Mouse (Mus musculus): ENCODE results near the gene Cldn4. TPM values are rescaled to one million over a fixed set of nuclear protein-coding genes. Genes with fewer than 3 reads are reported as not detected.
"Not testable (repeated sequence)": the region's sequence is repeated elsewhere in the genome, so short reads cannot be mapped to it uniquely, and the experiment has no call there.

The Cldn4 gene
- polyA plus RNA-seq, 2 experiments: 50.0 to 61.5 TPM

- no peaks in the 10 kb centered on the region for H3K36me3 ChIP-seq (ENCODE audit: control insufficient read depth, insufficient read depth, low read length)
- ATAC-seq (ENCODE audit: low FRiP score, low read depth) (no peak), DNase-seq (ENCODE audit: low spot score) (no peak)
- H3K4me1 ChIP-seq (ENCODE audit: control insufficient read depth, insufficient read depth, low read length): peaks cover 7% of the 10 kb centered on the region; the same call in 1 of the 2 replicates
- H3K27me3 ChIP-seq (ENCODE audit: control insufficient read depth, insufficient read depth, low read length): peaks cover 24% of the 10 kb centered on the region; the same call in 1 of the 2 replicates
- no peak for TF ChIP-seq POLR2A (IDR thresholded peaks at IDR 0.05; ENCODE audit: borderline replicate concordance, extremely low read depth, insufficient read depth, insufficient read length)
- H3K4me2 ChIP-seq (replicated peaks; ENCODE audit: low read depth, low read length, severe bottlenecking): peak overlapping the region; percentile 15; the same call in 1 of the 2 replicates
- 40% methylated on average over 16 of the region's 19 CpGs for WGBS
- peak overlapping the region; percentile 34; the same call in 1 of the 2 replicates for H3K9ac ChIP-seq (ENCODE audit: low read depth, low read length, severe bottlenecking)
- no peak overlapping the region for H3K27ac ChIP-seq (replicated peaks; ENCODE audit: low read depth, low read length)
- H3K4me3 ChIP-seq (replicated peaks; ENCODE audit: low read length): peak overlapping the region; percentile 26
- no peaks in the 10 kb centered on the region for H3K9me3 ChIP-seq (ENCODE audit: control insufficient read depth, low read length)
Measured at GRCm38 (mm10) chr5:134945266-134945959, 1.3 kb downstream of the Cldn4 start.

- peaks cover 24% of the 10 kb centered on the region; the same call in 1 of the 2 replicates for H3K27me3 ChIP-seq (ENCODE audit: control insufficient read depth, insufficient read depth, low read length)
- no peak overlapping the region for H3K4me2 ChIP-seq (replicated peaks; ENCODE audit: low read depth, low read length, severe bottlenecking)
- H3K27ac ChIP-seq (replicated peaks; ENCODE audit: low read depth, low read length): no peak overlapping the region
- ATAC-seq (ENCODE audit: low FRiP score, low read depth) (no peak), DNase-seq (ENCODE audit: low spot score) (no peak)
- no peaks in the 10 kb centered on the region for H3K9me3 ChIP-seq (ENCODE audit: control insufficient read depth, low read length)
- no peak overlapping the region for H3K9ac ChIP-seq (ENCODE audit: low read depth, low read length, severe bottlenecking)
- H3K4me1 ChIP-seq (ENCODE audit: control insufficient read depth, insufficient read depth, low read length): peaks cover 7% of the 10 kb centered on the region; the same call in 1 of the 2 replicates
- WGBS: 75% methylated on average over 5 of the region's 5 CpGs
- TF ChIP-seq POLR2A (IDR thresholded peaks at IDR 0.05; ENCODE audit: borderline replicate concordance, extremely low read depth, insufficient read depth, insufficient read length): no peak
- H3K4me3 ChIP-seq (replicated peaks; ENCODE audit: low read length): no peak overlapping the region
- no peaks in the 10 kb centered on the region for H3K36me3 ChIP-seq (ENCODE audit: control insufficient read depth, insufficient read depth, low read length)
Measured at GRCm38 (mm10) chr5:134944179-134944578, 2.6 kb downstream of the Cldn4 start.

GRCm38 (mm10) chr5:134942740-134943139 lies 4.0 kb downstream of the Cldn4 start:
- no peaks in the 10 kb centered on the region for H3K36me3 ChIP-seq (ENCODE audit: control insufficient read depth, insufficient read depth, low read length)
- no peak overlapping the region for H3K4me2 ChIP-seq (replicated peaks; ENCODE audit: low read depth, low read length, severe bottlenecking)
- 79% methylated on average over 2 of the region's 2 CpGs for WGBS
- no peak overlapping the region for H3K27ac ChIP-seq (replicated peaks; ENCODE audit: low read depth, low read length)
- H3K27me3 ChIP-seq (ENCODE audit: control insufficient read depth, insufficient read depth, low read length): peaks cover 24% of the 10 kb centered on the region; the same call in 1 of the 2 replicates
- DNase-seq (ENCODE audit: low spot score) (no peak), ATAC-seq (ENCODE audit: low FRiP score, low read depth) (no peak)
- H3K9me3 ChIP-seq (ENCODE audit: control insufficient read depth, low read length): no peaks in the 10 kb centered on the region
- no peak overlapping the region for H3K9ac ChIP-seq (ENCODE audit: low read depth, low read length, severe bottlenecking)
- peaks cover 7% of the 10 kb centered on the region; the same call in 1 of the 2 replicates for H3K4me1 ChIP-seq (ENCODE audit: control insufficient read depth, insufficient read depth, low read length)
- H3K4me3 ChIP-seq (replicated peaks; ENCODE audit: low read length): no peak overlapping the region
- TF ChIP-seq POLR2A (IDR thresholded peaks at IDR 0.05; ENCODE audit: borderline replicate concordance, extremely low read depth, insufficient read depth, insufficient read length): no peak

- ATAC-seq (ENCODE audit: low FRiP score, low read depth): no peak
- H3K9ac ChIP-seq (ENCODE audit: low read depth, low read length, severe bottlenecking): no peak overlapping the region
Measured at GRCm38 (mm10) chr5:134941472-134942209, 5.1 kb downstream of the Cldn4 start.

GRCm38 (mm10) chr5:134939554-134939953 lies 7.2 kb downstream of the Cldn4 start:
- not testable (repeated sequence) for H3K4me1 ChIP-seq (ENCODE audit: control insufficient read depth, insufficient read depth, low read length); H3K27ac ChIP-seq (replicated peaks; ENCODE audit: low read depth, low read length); H3K27me3 ChIP-seq (ENCODE audit: control insufficient read depth, insufficient read depth, low read length); H3K9me3 ChIP-seq (ENCODE audit: control insufficient read depth, low read length); H3K9ac ChIP-seq (ENCODE audit: low read depth, low read length, severe bottlenecking); H3K36me3 ChIP-seq (ENCODE audit: control insufficient read depth, insufficient read depth, low read length); DNase-seq (ENCODE audit: low spot score); ATAC-seq (ENCODE audit: low FRiP score, low read depth); H3K4me2 ChIP-seq (replicated peaks; ENCODE audit: low read depth, low read length, severe bottlenecking); H3K4me3 ChIP-seq (replicated peaks; ENCODE audit: low read length)
- 86% methylated on average over 2 of the region's 7 CpGs for WGBS

More at GRCm38 (mm10) chr5:134941472-134942209, 5.1 kb downstream of the Cldn4 start:
- TF ChIP-seq POLR2A (IDR thresholded peaks at IDR 0.05; ENCODE audit: borderline replicate concordance, extremely low read depth, insufficient read depth, insufficient read length): no peak
- peaks cover 16% of the 10 kb centered on the region; the same call in 1 of the 2 replicates for H3K27me3 ChIP-seq (ENCODE audit: control insufficient read depth, insufficient read depth, low read length)
- H3K4me2 ChIP-seq (replicated peaks; ENCODE audit: low read depth, low read length, severe bottlenecking): no peak overlapping the region
- peaks cover 4% of the 10 kb centered on the region; the same call in 1 of the 2 replicates for H3K4me1 ChIP-seq (ENCODE audit: control insufficient read depth, insufficient read depth, low read length)
- no peaks in the 10 kb centered on the region for H3K36me3 ChIP-seq (ENCODE audit: control insufficient read depth, insufficient read depth, low read length)
- no peak for DNase-seq (ENCODE audit: low spot score)
- H3K4me3 ChIP-seq (replicated peaks; ENCODE audit: low read length): no peak overlapping the region
- WGBS: 67% methylated on average over 14 of the region's 14 CpGs
- H3K27ac ChIP-seq (replicated peaks; ENCODE audit: low read depth, low read length): no peak overlapping the region
- no peaks in the 10 kb centered on the region for H3K9me3 ChIP-seq (ENCODE audit: control insufficient read depth, low read length)

All from limb, embryonic 14.5 days (tissue).